Mouse (Mus musculus): ENCODE measurements around the gene C330021F23Rik.
A peak's percentile ranks its signal among the peaks of the same experiment; 100 is the strongest.
"Not testable (repeated sequence)": the region's sequence is repeated elsewhere in the genome, so short reads cannot be mapped to it uniquely, and the experiment has no call there.

C330021F23Rik gene

DNA sequence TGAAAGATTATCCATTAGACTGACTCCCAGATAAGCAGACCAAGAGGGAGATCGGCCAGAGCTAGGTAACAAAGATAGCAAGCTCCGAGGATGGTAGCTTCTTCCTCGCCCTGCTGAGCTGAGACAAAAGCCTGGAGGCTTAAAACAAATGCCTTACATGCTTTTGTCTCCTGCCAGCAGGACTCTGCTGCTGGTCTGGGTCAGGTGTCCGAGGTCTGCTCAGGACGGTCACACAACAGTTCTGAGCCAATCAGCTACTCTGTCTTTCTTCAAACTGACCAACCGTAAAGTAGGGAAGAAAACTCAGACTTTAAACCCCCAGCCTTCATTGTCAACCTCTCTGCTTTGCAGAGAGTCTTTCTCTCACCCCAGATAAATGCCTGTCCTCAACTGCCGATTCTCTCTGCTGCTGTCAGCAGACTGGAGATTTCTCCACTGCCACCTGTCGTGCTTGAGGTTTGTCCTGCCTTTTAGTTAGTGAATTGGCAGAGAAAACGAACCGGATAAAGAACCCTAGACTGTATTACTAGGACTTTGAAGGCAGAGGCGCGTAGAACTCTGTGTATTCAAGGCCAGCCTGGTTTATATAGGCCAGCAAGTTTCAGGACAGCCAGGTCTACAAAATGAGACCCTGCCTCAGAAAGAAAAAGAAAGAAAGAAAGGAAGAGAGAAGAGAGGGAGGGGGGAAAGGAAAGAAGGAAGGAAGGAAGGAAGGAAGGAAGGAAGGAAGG lies at the start of gene C330021F23Rik:
Gene C330021F23Rik, plus strand, starts transcription at position 350 of the 731 bp plus-strand sequence.
- DNase-seq (ENCODE audit: extremely low read depth, low read depth): no peak

DNA sequence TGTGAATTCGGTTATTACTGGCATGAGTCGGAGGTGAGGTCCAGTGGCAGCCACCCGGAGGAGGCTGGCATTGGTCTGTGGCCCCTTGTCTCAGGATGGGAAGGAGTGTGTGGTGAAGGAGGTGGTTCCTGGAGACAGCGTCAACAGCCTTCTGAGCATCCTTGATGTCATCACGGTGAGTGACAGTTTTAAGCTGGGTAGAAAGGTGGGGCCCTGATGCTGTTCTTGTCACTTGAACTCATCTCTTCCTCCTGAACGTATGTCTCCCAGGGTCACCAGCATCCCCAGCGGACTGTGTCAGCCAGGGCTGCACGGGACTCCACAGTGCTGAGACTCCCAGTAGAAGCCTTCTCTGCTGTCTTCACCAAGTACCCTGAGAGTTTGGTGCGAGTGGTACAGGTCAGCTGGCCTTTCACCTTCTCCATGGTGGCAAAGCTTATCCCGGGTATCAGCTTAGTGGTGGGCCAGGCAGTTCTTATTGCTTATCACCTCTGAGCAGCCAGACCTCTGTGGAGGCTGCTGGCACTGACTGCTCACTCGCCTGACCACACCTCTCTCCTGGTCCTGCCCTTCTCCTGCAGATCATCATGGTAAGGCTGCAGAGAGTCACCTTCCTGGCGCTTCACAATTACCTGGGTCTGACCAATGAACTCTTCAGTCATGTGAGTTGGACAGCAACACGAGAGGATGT lies 45.6 kb upstream of the C330021F23Rik start:
- no peak for DNase-seq (ENCODE audit: extremely low read depth, low read depth)

DNA sequence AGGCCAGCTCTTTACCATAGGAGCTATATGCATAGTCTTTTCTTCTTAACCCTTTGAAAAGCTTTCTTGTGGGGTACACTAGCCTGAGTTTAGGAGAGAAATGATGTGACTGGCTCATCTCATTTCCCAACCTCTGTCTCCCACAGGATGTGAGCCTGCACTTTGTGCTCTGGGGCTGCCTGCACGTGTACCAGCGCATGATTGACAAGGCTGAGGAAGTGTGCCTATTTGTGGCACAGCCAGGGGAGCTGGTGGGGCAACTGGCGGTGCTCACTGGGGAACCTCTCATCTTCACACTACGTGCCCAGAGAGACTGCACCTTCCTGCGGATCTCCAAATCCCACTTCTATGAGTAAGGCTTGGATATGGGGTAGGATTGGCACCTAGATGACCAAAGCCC lies 37.0 kb upstream of the C330021F23Rik start:
- DNase-seq (ENCODE audit: extremely low read depth, low read depth): no peak

DNA sequence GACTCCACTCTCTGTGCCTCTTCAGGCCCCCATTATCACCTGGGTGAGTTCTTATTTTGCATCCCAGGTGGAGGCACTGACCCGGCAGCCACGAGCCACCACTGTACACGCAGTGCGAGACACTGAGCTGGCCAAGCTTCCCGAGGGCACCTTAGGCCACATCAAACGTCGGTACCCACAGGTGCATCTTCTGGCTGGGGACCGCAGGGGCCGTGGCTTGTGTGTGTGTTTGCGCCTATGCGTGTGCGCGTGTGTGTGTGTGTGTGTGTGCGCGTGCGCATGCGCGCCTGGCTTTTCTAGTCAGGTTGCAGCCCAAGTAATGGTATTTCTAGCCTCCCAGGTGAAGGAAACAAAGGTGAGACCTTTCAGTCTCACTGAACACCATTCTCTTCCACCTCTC lies 35.9 kb upstream of the C330021F23Rik start:
- DNase-seq (ENCODE audit: extremely low read depth, low read depth): no peak

DNA sequence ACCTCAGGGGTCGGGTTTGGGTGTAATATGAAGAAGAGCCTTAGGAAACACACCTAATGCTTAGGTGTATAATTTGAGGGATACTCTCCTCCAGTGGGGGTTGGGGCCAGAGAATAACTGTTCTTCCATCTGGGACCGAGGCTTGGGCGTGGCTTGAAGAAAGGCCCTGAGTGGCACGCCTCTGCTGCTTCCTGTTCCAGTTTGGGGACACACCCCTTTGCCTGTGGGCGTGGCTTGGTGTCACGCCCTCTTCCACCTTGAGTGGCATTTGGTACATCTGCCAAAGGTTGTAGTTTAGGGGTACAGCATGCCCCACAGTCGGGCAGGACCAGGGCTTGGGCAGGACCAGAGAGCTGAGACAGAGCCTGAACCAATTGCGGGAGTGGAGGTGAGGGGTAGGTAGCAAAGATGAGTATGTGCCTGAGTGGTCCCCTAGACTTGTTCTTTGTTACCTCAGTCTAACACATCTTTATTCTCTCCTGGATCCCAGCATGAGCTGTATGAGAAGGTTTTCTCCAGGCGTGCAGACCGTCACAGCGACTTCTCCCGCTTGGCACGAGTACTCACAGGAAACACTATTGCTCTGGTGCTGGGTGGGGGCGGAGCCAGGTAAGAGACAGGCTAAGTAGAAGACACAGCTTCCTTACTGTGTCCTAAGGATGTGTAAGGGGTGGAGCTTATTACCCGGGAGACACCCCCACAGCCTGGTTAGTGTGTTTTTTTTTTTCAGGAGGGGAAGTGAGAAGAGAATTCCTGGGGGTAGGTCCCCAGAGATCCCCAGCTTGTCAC lies 31.5 kb upstream of the C330021F23Rik start:
- DNase-seq (ENCODE audit: extremely low read depth, low read depth): peak; percentile 54

DNA sequence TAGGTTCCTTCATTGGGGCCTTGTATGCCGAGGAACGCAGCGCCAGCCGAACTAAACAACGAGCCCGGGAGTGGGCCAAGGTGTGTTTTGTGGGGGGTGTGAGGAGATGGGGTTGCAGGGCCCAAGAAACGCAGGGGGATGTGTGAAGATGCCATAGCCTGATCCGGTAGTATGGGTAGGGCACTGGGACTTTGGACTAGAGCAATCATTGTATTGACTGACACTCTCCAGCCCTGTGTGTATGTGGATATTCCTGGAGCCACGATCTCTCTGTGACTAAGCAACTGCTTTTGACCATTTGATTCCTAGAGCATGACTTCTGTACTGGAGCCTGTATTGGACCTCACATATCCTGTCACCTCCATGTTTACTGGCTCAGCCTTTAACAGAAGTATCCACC lies 30.9 kb upstream of the C330021F23Rik start:
- no peak for DNase-seq (ENCODE audit: extremely low read depth, low read depth)

DNA sequence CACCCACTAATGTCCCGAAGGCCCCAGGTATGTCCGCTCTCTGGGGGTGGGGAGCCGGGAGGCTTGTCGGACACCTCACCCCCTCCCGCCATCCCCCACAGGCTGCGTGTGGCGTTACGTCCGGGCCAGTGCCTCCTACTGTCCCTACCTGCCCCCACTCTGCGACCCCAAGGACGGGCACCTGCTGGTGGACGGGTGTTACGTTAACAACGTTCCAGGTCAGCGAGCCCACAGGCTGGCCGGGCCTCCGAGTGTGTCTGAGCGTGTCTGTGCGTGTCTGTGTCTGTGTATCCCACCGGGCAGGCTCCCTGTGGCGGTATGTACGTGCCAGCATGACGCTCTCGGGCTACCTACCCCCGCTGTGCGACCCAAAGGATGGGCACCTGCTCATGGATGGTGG lies 30.1 kb upstream of the C330021F23Rik start:
- DNase-seq (ENCODE audit: extremely low read depth, low read depth): no peak

DNA sequence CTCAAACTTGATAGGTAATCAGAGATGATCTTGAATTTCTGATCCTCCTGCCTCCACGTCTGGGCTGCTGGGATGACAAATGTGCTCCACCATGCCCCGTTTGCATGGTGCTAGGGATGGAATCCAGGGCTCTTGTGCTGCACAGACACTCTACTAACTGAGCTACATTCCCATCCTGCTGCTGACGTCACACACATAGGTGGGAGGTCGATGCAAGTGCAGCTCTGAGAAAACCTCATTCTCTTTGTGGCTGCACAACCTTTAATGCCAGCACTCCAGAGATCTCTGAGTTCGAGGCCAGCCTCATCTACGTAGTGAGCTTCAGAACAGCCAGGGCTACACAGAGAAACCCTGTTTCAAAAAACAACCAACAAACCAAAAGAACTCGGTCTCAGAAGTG lies 28.6 kb upstream of the C330021F23Rik start:
- no peak for DNase-seq (ENCODE audit: extremely low read depth, low read depth)

DNA sequence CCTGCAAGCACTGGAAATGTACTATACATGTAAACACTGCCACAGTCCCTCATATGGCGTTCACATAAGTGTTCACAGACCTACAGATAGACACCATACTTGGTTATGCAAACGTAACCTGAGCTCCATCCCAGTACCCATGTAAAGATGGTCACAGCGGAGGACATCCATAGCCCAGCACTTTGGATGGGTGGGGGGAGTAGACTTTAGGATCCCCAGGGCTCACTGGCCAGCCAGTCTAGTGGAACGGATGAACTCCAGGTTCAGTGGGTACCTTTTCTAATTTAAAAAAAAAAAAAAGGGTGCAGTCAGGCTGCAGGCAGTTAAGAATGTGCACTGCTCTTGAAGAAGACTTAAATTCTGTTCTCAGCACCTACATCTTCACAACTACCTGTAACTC lies 27.7 kb upstream of the C330021F23Rik start:
- no peak for DNase-seq (ENCODE audit: extremely low read depth, low read depth)

DNA sequence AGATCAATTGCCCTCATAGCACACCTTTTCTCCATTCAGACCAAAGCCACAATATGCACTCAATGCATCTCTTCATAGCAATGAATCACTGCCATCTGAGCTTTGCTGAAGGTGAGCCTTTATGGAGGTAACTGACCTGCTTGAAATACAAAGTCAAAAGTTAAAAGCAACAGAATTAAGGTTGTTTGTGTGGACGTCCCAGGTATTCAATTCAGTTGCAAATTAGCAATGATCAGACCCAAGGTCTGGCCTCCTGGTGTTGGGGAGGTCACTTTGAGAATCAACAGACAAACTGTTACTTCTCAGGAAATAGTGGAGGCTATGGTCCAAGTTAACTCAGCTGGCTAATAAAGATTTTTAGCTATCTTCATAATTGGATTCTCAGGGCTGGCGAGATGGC lies 21.3 kb upstream of the C330021F23Rik start:
- no peak for DNase-seq (ENCODE audit: extremely low read depth, low read depth)

DNA sequence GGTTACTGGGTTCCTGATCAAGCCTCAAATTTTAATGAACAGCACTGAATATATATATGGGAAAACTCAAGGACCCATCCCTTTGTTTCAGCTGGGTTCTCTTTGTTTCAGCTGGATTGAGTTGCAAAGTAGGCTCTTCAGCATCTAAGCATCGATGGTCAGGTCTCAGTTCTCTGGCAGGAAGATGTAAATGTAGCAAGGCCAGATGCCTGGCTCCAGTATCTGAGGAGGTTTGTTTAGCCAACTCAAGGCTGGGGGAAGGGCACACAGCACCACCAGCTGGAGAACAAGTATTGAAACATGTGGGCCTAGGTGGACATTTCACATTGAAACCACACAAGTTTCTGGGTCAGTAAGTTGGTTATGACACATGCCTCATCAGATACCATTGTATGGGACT lies 15.6 kb upstream of the C330021F23Rik start:
- no peak for DNase-seq (ENCODE audit: extremely low read depth, low read depth)

DNA sequence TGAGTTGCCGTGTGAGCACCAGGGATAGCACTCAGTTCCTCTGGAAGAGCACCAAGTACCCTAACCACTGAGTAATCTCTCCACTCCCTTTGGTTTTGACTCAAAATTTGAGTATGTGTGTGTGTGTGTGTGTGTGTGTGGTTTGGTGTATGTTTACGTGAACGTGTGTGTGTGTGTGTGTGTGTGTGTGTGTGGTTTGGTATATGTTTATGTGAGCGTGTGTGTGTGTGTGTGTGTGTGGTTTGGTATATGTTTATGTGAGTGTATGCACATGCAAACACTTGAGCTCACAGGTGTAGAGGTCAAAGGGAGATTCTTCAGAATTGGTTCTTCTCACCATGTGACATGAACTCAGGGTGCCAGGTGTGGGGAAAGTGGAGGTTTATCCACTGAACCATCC lies 11.7 kb upstream of the C330021F23Rik start:
- no peak for DNase-seq (ENCODE audit: extremely low read depth, low read depth)

DNA sequence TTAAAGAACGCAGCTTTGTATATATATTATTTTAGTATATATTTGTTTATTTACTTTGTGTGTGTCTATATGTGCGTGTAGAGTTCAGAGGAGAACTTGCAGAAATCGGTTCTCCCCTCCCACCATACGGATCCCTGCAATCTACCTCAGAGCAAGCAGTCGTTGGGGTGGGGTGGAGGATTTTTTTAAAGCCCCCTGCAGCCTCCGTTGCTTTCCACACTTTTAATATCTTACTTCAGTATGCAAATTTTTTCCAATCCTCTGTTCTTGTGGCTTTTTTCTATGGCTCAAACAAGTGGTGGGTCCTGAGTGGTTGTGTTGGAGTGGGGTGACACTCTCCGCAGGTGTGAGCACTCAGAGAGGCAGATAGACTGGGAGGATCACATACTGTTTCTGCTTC lies 588 bp downstream of the C330021F23Rik start:
- no peak for DNase-seq (ENCODE audit: extremely low read depth, low read depth)

DNA sequence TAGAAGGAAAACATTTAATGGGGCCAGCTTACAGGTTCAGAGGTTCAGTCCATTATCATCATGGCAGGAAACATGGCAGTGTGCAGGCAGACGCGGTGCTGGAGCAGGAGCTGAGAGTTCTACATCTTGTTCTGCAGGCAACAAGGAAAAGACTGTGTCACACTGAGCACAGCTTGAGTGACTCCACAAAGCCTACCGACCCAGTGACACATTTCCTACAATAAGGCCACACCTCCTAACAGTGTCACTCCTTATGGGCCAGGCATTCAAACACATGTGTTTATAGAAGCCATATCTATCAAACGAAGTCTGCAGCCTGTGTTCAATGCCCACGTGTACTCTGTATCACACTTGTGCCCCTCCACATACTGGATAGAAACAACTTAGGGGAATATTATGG lies 2.0 kb downstream of the C330021F23Rik start:
- DNase-seq (ENCODE audit: extremely low read depth, low read depth): no peak

DNA sequence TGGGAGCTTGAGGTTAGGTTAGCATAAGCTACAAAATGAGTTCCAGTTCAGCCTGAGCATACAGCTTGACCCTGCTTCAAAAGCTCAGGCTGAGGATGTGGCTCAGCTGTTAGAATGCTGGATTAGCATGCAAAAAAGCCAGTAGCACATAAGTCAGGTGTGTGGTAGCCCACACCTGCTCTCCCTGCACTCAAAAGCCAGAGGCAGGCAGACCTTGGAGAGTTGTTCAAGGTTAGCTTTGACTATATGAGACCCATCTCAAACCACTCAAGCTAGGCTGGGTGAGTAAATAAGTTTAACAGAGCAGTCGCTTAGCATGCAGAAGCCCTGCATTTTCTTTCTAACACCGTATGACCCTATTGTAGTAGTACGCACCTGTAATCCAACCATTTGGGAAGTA lies 6.8 kb downstream of the C330021F23Rik start:
- DNase-seq (ENCODE audit: extremely low read depth, low read depth): no peak

DNA sequence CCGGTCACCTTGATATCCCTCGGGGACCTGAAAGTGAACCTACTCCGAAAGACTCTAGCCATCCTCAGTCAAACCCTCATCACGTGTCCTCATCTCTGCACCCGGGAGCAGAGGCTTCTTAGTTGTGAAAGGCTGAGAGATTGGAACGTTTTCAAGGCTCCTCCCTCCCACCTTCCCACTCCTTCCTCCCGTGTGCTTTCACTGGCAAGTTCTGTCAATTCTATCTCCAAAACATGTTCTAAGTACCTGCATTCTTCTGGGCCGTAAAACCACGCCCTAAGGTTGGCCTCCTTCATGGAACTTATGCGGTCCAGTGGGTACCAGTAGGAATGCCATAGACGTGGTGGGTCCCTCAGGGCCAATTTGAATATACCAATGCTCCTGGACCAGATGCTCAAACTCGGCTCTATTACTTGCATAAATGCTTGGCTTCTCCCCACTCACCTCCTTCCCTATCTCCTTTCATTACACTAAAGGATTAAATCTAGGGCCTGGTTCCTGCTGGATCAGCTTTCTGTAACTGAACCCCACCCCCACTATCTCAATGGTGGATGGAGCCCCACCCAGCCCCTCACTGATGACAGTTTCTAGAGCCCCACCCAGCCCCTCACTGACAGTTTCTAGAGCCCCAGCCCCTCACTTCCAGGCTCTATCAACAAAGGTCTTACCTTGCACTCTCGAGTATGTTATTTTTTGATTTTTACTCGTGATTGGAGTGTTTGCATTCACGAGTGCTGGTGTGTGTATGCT lies 8.6 kb downstream of the C330021F23Rik start:
- DNase-seq (ENCODE audit: extremely low read depth, low read depth): no peak

DNA sequence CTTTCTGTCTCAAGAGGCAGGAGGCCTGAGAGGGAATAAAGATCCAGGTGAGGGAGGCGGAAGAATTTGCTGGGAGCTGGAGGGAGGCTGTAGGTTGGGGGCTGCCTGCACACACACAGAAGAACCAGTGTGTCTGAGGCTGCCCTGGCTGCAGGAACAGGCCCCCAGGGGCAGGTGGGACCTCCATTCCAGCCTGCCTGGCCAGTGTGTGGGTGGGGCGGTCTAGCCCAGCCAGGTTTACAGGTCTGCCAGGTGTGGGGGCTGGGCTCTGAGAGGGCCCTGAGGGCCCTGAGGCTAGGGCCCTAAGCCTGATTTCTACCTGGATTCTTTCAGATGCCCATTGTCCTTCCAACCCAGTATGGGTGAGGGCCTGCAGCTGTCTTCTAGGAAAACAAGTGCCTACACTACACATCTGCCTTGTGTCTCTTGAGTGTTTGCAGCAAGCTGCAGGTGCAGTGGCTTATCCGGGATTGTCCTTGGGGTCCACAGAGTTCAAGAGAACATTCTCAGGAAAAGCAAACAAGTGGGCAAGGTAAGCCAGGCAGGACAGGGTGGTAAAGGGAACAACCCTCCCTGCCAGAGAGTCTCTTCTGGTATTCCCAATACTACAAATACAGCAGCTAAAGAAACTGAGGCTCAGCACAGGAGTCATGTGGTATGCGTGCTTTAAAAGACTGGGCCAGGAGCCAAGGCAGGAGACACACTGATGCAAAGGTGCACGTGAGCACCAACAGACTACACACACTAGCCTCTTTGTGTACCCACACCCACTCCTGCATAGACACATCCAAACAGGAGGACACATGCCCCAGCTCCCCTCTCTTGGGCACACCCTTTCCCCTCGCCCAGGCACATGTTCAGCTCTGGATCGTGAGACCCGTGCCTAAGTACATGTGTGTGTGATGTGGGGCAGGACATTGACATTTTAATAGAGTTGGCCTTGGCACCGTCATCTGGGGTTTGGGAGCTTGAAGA lies 11.9 kb downstream of the C330021F23Rik start:
- no peak for DNase-seq (ENCODE audit: extremely low read depth, low read depth)

DNA sequence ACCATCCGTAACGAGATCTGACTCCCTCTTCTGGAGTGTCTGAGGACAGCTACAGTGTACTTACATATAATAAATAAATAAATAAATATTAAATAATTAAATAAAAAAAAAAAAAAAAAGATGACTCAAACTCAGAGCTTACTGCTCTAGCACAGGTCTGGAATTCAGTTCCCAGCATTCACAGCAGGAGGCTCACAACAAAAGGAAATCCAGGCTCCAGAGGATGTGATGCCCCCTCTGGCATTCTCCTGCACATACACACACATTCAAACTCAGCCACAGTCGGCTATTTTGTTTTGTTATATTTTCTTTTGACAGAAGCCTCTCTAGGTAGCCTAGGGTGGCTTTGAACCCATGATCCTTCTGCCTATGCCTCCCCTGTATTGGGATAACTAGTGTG lies 14.2 kb downstream of the C330021F23Rik start:
- not testable (repeated sequence) for DNase-seq (ENCODE audit: extremely low read depth, low read depth)

DNA sequence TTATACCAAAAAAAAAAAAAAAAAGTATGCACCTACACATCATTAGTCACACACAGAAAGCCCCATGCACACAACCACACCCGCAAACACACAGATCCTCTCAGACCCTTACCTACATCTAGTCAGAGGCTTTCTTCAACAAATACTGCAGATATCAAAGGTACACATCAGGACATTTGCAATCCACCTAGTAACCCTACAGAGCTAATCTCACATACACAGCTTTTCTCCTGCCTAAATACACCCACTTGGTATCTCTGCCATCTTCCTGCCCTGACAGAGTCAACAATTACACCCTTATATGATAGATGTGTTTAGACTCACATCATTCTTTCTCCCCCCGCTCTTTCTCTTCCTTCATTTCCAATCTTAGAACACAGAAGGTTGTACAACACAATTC lies 18.7 kb downstream of the C330021F23Rik start:
- DNase-seq (ENCODE audit: extremely low read depth, low read depth): no peak

DNA sequence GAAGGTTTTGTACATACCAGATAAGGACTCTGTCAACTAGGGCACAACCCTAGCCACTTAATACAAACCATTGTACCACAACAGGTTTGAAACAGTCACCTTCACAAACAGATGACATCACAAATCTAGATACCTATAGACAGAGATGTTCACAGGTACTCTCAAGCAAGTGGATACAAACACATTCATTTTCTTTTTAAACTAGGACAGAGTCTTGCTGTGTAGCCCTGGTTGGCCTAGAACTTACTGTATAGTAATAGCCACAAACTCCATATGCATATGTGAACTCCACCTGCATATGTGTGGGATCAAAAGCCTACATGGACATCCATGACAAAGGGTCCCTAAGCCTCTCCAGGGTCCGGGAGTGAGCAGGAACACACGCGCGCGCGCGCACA lies 19.2 kb downstream of the C330021F23Rik start, which contains the start of gene Camsap3:
Gene Camsap3, plus strand, starts transcription at position 301 of the 398 bp plus-strand sequence.
- no peak for DNase-seq (ENCODE audit: extremely low read depth, low read depth)

Measured in MEL-GATA-1-ER (cell line).